Mouse (Mus musculus) ES-Bruce4 (cell line): Measurements from ENCODE around the gene Hsf4.

Experiments
- CTCF ChIP-seq: IDR thresholded peaks from one replicate; pipeline ENCODE4 v1.8.1; 2011; ENCODE audit warnings: low read depth, low read length
- EP300 ChIP-seq: IDR thresholded peaks from 2 replicates; pipeline ENCODE4 v1.6.1; 2011; ENCODE audit warnings: low read depth, low read length; ENCODE audit not compliant: insufficient read depth
- POLR2A ChIP-seq: IDR thresholded peaks from one replicate; pipeline ENCODE4 v1.8.1; 2011; ENCODE audit warnings: low read length; ENCODE audit not compliant: insufficient read depth

DNA sequence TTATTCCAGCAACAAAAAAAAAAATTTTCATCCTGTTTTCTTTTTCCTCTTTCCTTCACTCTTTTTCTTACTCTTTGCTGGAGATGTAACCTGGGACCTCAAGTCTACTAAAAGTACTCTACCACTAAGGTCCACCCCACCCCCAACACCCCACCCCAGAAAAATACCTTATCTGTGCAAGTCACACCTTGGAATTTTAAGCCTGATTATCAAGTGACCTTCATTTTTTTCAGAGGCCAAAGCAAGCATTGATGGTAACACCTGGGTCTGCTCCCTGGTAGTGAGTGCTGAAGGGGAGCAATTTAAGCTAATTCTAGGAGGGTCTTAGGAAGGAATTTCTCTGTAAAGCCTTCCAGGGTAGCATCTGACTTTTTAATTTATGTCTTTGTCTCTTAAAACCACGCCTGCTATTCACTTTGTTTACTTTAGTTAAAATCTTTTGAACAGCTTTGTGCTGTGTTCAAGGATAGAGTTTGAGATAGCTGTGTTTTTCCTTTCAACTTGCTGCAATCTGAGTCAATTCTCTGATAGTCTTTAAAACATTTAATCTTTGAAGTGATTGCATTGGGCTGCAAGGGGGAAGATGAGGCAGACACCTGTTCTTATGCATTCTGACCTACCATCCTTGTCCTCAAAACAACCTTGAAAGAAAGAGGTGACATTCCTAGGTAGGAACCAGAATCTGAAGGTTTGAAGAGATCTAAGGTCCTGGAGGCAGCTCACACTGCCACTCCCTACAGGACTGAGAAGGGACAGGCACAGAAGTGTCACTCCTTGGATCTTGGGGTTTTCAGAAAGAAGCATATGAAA lies 36.3 kb upstream of the Hsf4 start:
- no peak for TF ChIP-seq CTCF
- no peak for TF ChIP-seq POLR2A
- TF ChIP-seq EP300, result 0 out of 2 replicates have a peak, but pooled peaks have one; percentile 22
